Mouse (Mus musculus): ENCODE data around the gene Tada3. TPM values are rescaled to one million over a fixed set of nuclear protein-coding genes. Genes with fewer than 3 reads are reported as not detected.
"Not testable (repeated sequence)": the region's sequence is repeated elsewhere in the genome, so short reads cannot be mapped to it uniquely, and the experiment has no call there.

Gene Tada3
- polyA plus RNA-seq, 1 experiment from 2014 or later, result 44.8 TPM

DNA sequence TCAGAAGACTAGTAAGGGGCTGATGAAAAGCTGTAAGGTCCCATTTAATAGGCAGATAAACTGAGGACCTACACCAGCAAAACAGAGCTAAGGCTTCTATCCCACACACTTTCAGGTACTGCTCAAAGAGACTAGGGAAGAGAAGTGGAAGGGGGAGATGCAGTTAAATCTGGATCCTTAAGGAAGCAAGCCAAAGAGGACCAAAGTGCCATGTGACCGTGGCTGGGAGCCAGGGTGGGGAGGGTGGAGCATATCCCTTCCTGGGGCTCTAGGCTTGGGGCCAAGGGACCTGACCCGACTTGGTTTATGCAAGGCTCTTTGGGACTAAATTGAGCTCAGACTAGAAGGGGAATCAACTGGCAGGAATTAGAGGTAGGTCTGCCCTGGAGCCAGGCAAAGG is 33.4 kb downstream of the Tada3 start:
- ATAC-seq (replicated peaks; ENCODE audit: insufficient number of reproducible peaks, low FRiP score, low TSS enrichment), result no peak
- Histone ChIP-seq H3K9ac (ENCODE audit: low read depth, low read length) (peak overlapping the region; percentile 89), H3K27ac (ENCODE audit: low read depth, low read length) (no peak overlapping the region), H3K4me1 (ENCODE audit: control insufficient read depth, insufficient read depth, low read length) (peaks cover 25% of the 10 kb centered on the region), H3K27me3 (ENCODE audit: control insufficient read depth, insufficient read depth, low read length) (no peaks in the 10 kb centered on the region), H3K9me3 (replicated peaks; ENCODE audit: control insufficient read depth, low read length) (no peaks in the 10 kb centered on the region), H3K4me3 (ENCODE audit: low read depth, low read length) (no peak overlapping the region), H3K4me2 (peak overlapping the region; percentile 92; the same call in 1 of the 2 replicates), H3K36me3 (ENCODE audit: control insufficient read depth, insufficient read depth, low read length) (no peaks in the 10 kb centered on the region)
- WGBS (ENCODE audit: insufficient replicate concordance), result 58% methylated on average over 2 of the region's 2 CpGs

GRCm38 (mm10) chr6:113343177-113344092 is 34.2 kb downstream of the Tada3 start, which contains the start of gene Camk1:
Camk1 (minus strand) TSS chr6:113343984.
- peak; percentile 53 for ATAC-seq (replicated peaks; ENCODE audit: insufficient number of reproducible peaks, low FRiP score, low TSS enrichment)
- no peaks in the 10 kb centered on the region for H3K9me3 ChIP-seq (replicated peaks; ENCODE audit: control insufficient read depth, low read length)
- H3K9ac ChIP-seq (ENCODE audit: low read depth, low read length), result peak within 1 kb of the TSS; percentile 89
- peak within 1 kb of the TSS; percentile 68 for H3K27ac ChIP-seq (ENCODE audit: low read depth, low read length)
- peaks cover 25% of the 10 kb centered on the region for H3K4me1 ChIP-seq (ENCODE audit: control insufficient read depth, insufficient read depth, low read length)
- peak within 1 kb of the TSS; percentile 92 for H3K4me2 ChIP-seq
- no peaks in the 10 kb centered on the region for H3K36me3 ChIP-seq (ENCODE audit: control insufficient read depth, insufficient read depth, low read length)
- WGBS (ENCODE audit: insufficient replicate concordance), result 13% methylated on average over 32 of the region's 32 CpGs
- H3K27me3 ChIP-seq (ENCODE audit: control insufficient read depth, insufficient read depth, low read length), result no peaks in the 10 kb centered on the region
- peak within 1 kb of the TSS; percentile 71 for H3K4me3 ChIP-seq (ENCODE audit: low read depth, low read length)

- Histone ChIP-seq H3K27me3 (ENCODE audit: control insufficient read depth, insufficient read depth, low read length) (no peaks in the 10 kb centered on the region), H3K4me3 (ENCODE audit: low read depth, low read length) (0 out of 2 replicates have a peak overlapping the region, but pooled peaks have one; percentile 71), H3K4me2 (peak overlapping the region; percentile 92), H3K36me3 (ENCODE audit: control insufficient read depth, insufficient read depth, low read length) (no peaks in the 10 kb centered on the region), H3K9me3 (replicated peaks; ENCODE audit: control insufficient read depth, low read length) (no peaks in the 10 kb centered on the region), H3K9ac (ENCODE audit: low read depth, low read length) (0 out of 2 replicates have a peak overlapping the region, but pooled peaks have one; percentile 16), H3K4me1 (ENCODE audit: control insufficient read depth, insufficient read depth, low read length) (peaks cover 25% of the 10 kb centered on the region), H3K27ac (ENCODE audit: low read depth, low read length) (peak overlapping the region; percentile 46; the same call in 1 of the 2 replicates)
- ATAC-seq (replicated peaks; ENCODE audit: insufficient number of reproducible peaks, low FRiP score, low TSS enrichment), result no peak
- 33% methylated on average over 4 of the region's 7 CpGs for WGBS (ENCODE audit: insufficient replicate concordance)
These were observed 35.4 kb downstream of the Tada3 start for GRCm38 (mm10) chr6:113342297-113342696.

DNA sequence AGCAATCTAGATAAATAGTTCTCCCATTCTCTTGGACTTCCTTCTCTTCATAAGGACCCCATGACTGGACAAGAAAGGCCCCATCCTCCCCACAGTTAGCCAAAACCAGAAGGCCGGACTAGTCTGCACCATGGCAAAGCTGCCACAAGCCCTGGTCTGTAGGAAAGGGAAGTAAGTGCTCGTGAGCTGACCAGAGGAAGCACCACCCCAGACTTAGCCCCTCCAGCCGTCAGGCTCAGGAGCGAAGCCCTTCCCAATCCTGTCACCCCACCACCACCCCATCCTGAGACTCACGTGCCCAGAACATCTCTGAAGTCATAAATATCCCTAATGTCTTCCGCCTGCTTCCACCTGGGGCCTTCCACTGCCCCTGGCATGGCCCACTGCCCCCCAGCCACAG is 36.1 kb downstream of the Tada3 start:
- Histone ChIP-seq H3K9me3 (replicated peaks; ENCODE audit: control insufficient read depth, low read length) (no peaks in the 10 kb centered on the region), H3K4me3 (ENCODE audit: low read depth, low read length) (no peak overlapping the region), H3K27ac (ENCODE audit: low read depth, low read length) (peak overlapping the region; percentile 35; the same call in 1 of the 2 replicates), H3K4me1 (ENCODE audit: control insufficient read depth, insufficient read depth, low read length) (peaks cover 25% of the 10 kb centered on the region), H3K36me3 (ENCODE audit: control insufficient read depth, insufficient read depth, low read length) (no peaks in the 10 kb centered on the region), H3K27me3 (ENCODE audit: control insufficient read depth, insufficient read depth, low read length) (no peaks in the 10 kb centered on the region), H3K4me2 (peak overlapping the region; percentile 34), H3K9ac (ENCODE audit: low read depth, low read length) (no peak overlapping the region)
- ATAC-seq (replicated peaks; ENCODE audit: insufficient number of reproducible peaks, low FRiP score, low TSS enrichment), result no peak
- 75% methylated on average over 6 of the region's 6 CpGs for WGBS (ENCODE audit: insufficient replicate concordance)

DNA sequence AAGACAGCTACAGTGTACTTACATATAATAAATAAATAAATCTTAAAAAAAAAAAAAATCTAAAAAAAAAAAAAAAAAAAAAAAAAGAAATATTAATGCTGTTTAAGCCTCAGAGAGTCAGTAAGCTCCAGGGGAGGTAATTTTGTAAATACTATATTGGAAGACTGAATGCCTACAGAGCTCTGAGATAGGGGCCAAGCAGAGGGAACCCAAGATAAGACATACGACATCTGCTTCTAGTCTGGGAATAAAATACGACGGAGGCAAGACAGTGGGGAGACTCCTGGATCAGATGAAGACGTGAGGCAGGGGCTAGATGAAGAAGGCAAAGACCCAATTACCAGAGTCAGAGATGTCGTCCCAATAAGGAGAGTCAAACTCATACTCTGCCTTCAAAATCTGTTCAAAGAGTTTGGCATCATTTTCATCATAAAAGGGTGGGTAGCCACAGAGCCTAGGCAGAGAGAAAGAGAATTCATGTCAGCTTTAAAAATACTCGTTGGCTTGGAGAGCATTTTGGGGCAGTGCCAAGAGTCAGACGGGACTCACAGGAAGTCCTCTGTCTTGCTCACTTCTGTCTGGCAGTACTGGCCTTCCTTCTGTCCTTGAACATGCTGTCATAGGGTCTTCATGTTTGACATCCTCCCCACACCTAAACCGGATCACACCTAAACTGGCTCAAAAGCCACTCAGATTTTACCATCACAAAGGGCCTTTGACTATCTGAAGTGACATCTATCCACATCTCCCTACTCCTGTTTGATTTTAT is 40.6 kb downstream of the Tada3 start:
- H3K9ac ChIP-seq (ENCODE audit: low read depth, low read length), result no peak overlapping the region
- H3K4me1 ChIP-seq (ENCODE audit: control insufficient read depth, insufficient read depth, low read length), result peaks cover 14% of the 10 kb centered on the region

DNA sequence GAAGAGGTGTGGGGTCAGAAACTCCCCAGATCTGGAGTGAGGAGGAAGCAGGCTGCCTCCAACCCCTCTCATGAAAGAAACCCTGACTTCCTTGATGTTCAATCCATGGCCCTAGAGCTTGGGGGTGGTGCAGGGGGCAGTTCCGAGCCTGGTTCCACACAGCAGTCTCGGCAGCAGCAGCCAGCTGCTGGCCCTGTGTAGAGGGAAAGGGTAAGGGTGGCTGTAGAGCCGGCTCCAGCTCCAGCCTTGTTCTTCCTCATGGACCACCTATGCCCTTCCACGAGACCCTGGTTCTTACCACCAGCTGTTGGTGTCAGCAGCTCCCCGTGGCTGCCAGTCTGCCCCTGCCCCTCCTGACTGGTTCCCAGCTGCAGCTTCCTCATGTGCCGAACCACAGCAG is 43.5 kb downstream of the Tada3 start:
- Histone ChIP-seq H3K4me2 (no peak overlapping the region), H3K4me1 (ENCODE audit: control insufficient read depth, insufficient read depth, low read length) (peaks cover 8% of the 10 kb centered on the region), H3K9me3 (replicated peaks; ENCODE audit: control insufficient read depth, low read length) (no peaks in the 10 kb centered on the region), H3K27ac (ENCODE audit: low read depth, low read length) (no peak overlapping the region), H3K9ac (ENCODE audit: low read depth, low read length) (no peak overlapping the region), H3K36me3 (ENCODE audit: control insufficient read depth, insufficient read depth, low read length) (peaks cover 13% of the 10 kb centered on the region), H3K4me3 (ENCODE audit: low read depth, low read length) (no peak overlapping the region), H3K27me3 (ENCODE audit: control insufficient read depth, insufficient read depth, low read length) (no peaks in the 10 kb centered on the region)
- WGBS (ENCODE audit: insufficient replicate concordance), result 71% methylated on average over 6 of the region's 6 CpGs
- no peak for ATAC-seq (replicated peaks; ENCODE audit: insufficient number of reproducible peaks, low FRiP score, low TSS enrichment)

More for the DNA sequence above, 40.6 kb downstream of the Tada3 start:
- Histone ChIP-seq H3K27me3 (ENCODE audit: control insufficient read depth, insufficient read depth, low read length) (no peaks in the 10 kb centered on the region), H3K4me2 (no peak overlapping the region), H3K4me3 (ENCODE audit: low read depth, low read length) (no peak overlapping the region), H3K9me3 (replicated peaks; ENCODE audit: control insufficient read depth, low read length) (no peaks in the 10 kb centered on the region), H3K36me3 (ENCODE audit: control insufficient read depth, insufficient read depth, low read length) (peaks cover 10% of the 10 kb centered on the region; the same call in 1 of the 2 replicates), H3K27ac (ENCODE audit: low read depth, low read length) (no peak overlapping the region)
- ATAC-seq (replicated peaks; ENCODE audit: insufficient number of reproducible peaks, low FRiP score, low TSS enrichment), result no peak
- WGBS (ENCODE audit: insufficient replicate concordance), result 57% methylated on average over 8 of the region's 8 CpGs

- ATAC-seq (replicated peaks; ENCODE audit: insufficient number of reproducible peaks, low FRiP score, low TSS enrichment), result peak; percentile 31
- Histone ChIP-seq H3K4me1 (ENCODE audit: control insufficient read depth, insufficient read depth, low read length) (peaks cover 8% of the 10 kb centered on the region), H3K27ac (ENCODE audit: low read depth, low read length) (peak overlapping the region; percentile 73), H3K9ac (ENCODE audit: low read depth, low read length) (no peak overlapping the region), H3K4me2 (no peak overlapping the region), H3K36me3 (ENCODE audit: control insufficient read depth, insufficient read depth, low read length) (peaks cover 13% of the 10 kb centered on the region), H3K9me3 (replicated peaks; ENCODE audit: control insufficient read depth, low read length) (no peaks in the 10 kb centered on the region), H3K4me3 (ENCODE audit: low read depth, low read length) (no peak overlapping the region), H3K27me3 (ENCODE audit: control insufficient read depth, insufficient read depth, low read length) (no peaks in the 10 kb centered on the region)
- 67% methylated on average over 14 of the region's 14 CpGs for WGBS (ENCODE audit: insufficient replicate concordance)
These were observed 44.3 kb downstream of the Tada3 start for GRCm38 (mm10) chr6:113333137-113333950.

GRCm38 (mm10) chr6:113332734-113333133 is 44.9 kb downstream of the Tada3 start:
- H3K4me3 ChIP-seq (ENCODE audit: low read depth, low read length); ATAC-seq (replicated peaks; ENCODE audit: insufficient number of reproducible peaks, low FRiP score, low TSS enrichment); H3K4me1 ChIP-seq (ENCODE audit: control insufficient read depth, insufficient read depth, low read length); H3K4me2 ChIP-seq; H3K9ac ChIP-seq (ENCODE audit: low read depth, low read length); H3K9me3 ChIP-seq (replicated peaks; ENCODE audit: control insufficient read depth, low read length); H3K27me3 ChIP-seq (ENCODE audit: control insufficient read depth, insufficient read depth, low read length): not testable (repeated sequence)
- Histone ChIP-seq H3K36me3 (ENCODE audit: control insufficient read depth, insufficient read depth, low read length) (peaks cover 13% of the 10 kb centered on the region), H3K27ac (ENCODE audit: low read depth, low read length) (0 out of 2 replicates have a peak overlapping the region, but pooled peaks have one; percentile 73)
- WGBS (ENCODE audit: insufficient replicate concordance), result 77% methylated on average over 6 of the region's 6 CpGs

Data from heart, embryonic 11.5 days (tissue).